Mouse (Mus musculus): ENCODE results near the gene Zcchc8.

- TF ChIP-seq CTCF (IDR thresholded peaks at IDR 0.05; ENCODE audit: control insufficient read depth, insufficient read depth, low read length), result no peak
- TF ChIP-seq POLR2A (IDR thresholded peaks at IDR 0.05; ENCODE audit: borderline replicate concordance, control insufficient read depth, low read depth, low read length), result no peak
Observed at GRCm38 (mm10) chr5:123650825-123651224, 70.1 kb downstream of the Zcchc8 start.
